Mouse (Mus musculus) heart, embryonic 16.5 days (tissue): ENCODE measurements at regions not wholly inside any gene's neighbourhood (a gene's known extent, or its start where the extent isn't known, plus 50 kb on each side); places are given as distances from the start of the nearest gene placed in this dataset.

Source experiments
- ATAC-seq: fragments of 200-750 bp; cut with Nextera tagmentation; replicated peaks from 2 replicates; pipeline ENCODE4 v1.8.0; 2017; ENCODE audit warnings: moderate number of reproducible peaks; ENCODE audit not compliant: insufficient read depth, low FRiP score; ENCODE audit errors: extremely low read depth
- H3K27ac ChIP-seq: fragments of 300-500 bp; sonication (generic); 2 replicates; pipeline ENCODE4 v1.5.1; 2014; ENCODE audit warnings: mild to moderate bottlenecking, low read length, control low read depth, moderate library complexity
- H3K27me3 ChIP-seq: fragments of 300-500 bp; sonication (generic); 2 replicates; pipeline ENCODE4 v1.6.1; 2014; ENCODE audit warnings: low read length, mixed read lengths; ENCODE audit not compliant: control insufficient read depth, insufficient read depth
- H3K36me3 ChIP-seq: fragments of 300-500 bp; sonication (generic); 2 replicates; pipeline ENCODE4 v1.6.1; 2014; ENCODE audit not compliant: control insufficient read depth, insufficient read depth
- H3K4me1 ChIP-seq: fragments of 300-500 bp; sonication (generic); 2 replicates; pipeline ENCODE4 v1.6.1; 2014; ENCODE audit warnings: low read length, mixed read lengths; ENCODE audit not compliant: control insufficient read depth, insufficient read depth
- H3K4me2 ChIP-seq: fragments of 300-500 bp; sonication (generic); 2 replicates; pipeline ENCODE4 v1.6.1; 2014; ENCODE audit warnings: low read depth, mild to moderate bottlenecking, control low read depth, low read length
- H3K4me3 ChIP-seq: fragments of 300-500 bp; sonication (generic); 2 replicates; pipeline ENCODE4 v1.5.1; 2014; ENCODE audit warnings: mild to moderate bottlenecking, control low read depth, low read length
- H3K9ac ChIP-seq: fragments of 300-500 bp; sonication (generic); 2 replicates; pipeline ENCODE4 v1.6.1; 2014; ENCODE audit warnings: low read length, control low read depth
- H3K9me3 ChIP-seq: fragments of 300-500 bp; sonication (generic); replicated peaks from 2 replicates; pipeline ENCODE4 v1.6.1; 2016; ENCODE audit warnings: low read length; ENCODE audit not compliant: control insufficient read depth
- WGBS: fragments of 180-500 bp; shearing (Covaris S2); extraction: QIAGEN DNeasy Blood & Tissue Kit; methylation state at CpG from one replicate; pipeline ENCODE4 v1.1.7; 2014; 5-methylcytosine and 5-hydroxymethylcytosine counted together

GRCm38 (mm10) chr1:190334053-190334452 lies 163.5 kb upstream of the Prox1 start:
- Histone ChIP-seq H3K4me2 (no peak overlapping the region), H3K4me3 (no peak overlapping the region), H3K27ac (no peak overlapping the region), H3K27me3 (no peaks in the 10 kb centered on the region), H3K9me3 (no peaks in the 10 kb centered on the region), H3K4me1 (no peaks in the 10 kb centered on the region), H3K9ac (no peak overlapping the region), H3K36me3 (no peaks in the 10 kb centered on the region)
- ATAC-seq, result no peak
- WGBS, result 61% methylated on average over 8 of the region's 8 CpGs

GRCm38 (mm10) chr1:190332001-190332400 lies 161.5 kb upstream of the Prox1 start:
- H3K27ac ChIP-seq, result no peak overlapping the region
- no peaks in the 10 kb centered on the region; the same call in 1 of the 2 replicates for H3K27me3 ChIP-seq
- H3K4me2 ChIP-seq, result no peak overlapping the region
- no peak for ATAC-seq
- 70% methylated on average over 3 of the region's 3 CpGs for WGBS
- no peaks in the 10 kb centered on the region for H3K9me3 ChIP-seq
- H3K36me3 ChIP-seq, result no peaks in the 10 kb centered on the region
- no peak overlapping the region for H3K4me3 ChIP-seq
- no peak overlapping the region for H3K9ac ChIP-seq
- no peaks in the 10 kb centered on the region for H3K4me1 ChIP-seq

DNA sequence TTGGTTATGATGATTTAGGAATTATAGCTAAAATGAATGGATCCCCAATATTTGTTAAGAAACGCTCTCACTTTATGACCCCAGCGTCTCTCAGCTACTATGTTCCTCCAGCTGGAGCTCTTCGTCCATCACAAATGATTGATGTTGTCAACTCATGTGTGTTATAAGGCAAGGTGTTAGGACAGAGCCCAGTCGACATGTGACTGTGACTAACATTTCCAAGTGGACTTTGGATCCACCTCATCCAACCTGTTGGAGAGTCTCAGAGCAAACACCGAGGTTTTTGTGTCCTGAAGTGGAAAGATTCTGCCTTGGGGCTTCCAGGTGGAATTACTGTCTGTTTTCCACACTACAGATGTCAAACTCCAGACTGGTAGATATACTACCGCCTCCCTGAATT lies 154.0 kb upstream of the Prox1 start:
- no peak overlapping the region for H3K27ac ChIP-seq
- H3K36me3 ChIP-seq, result no peaks in the 10 kb centered on the region
- 87% methylated on average over 6 of the region's 6 CpGs for WGBS
- H3K9me3 ChIP-seq, result no peaks in the 10 kb centered on the region
- no peak overlapping the region for H3K9ac ChIP-seq
- no peaks in the 10 kb centered on the region for H3K4me1 ChIP-seq
- no peaks in the 10 kb centered on the region; the same call in 1 of the 2 replicates for H3K27me3 ChIP-seq
- no peak overlapping the region for H3K4me2 ChIP-seq
- H3K4me3 ChIP-seq, result no peak overlapping the region
- no peak for ATAC-seq

- Histone ChIP-seq H3K4me2 (no peak overlapping the region), H3K27me3 (no peaks in the 10 kb centered on the region; the same call in 1 of the 2 replicates), H3K36me3 (no peaks in the 10 kb centered on the region), H3K9me3 (no peaks in the 10 kb centered on the region), H3K9ac (no peak overlapping the region), H3K4me1 (no peaks in the 10 kb centered on the region), H3K27ac (no peak overlapping the region), H3K4me3 (no peak overlapping the region)
- ATAC-seq, result no peak
- WGBS, result 80% methylated on average over 9 of the region's 9 CpGs
Measured at GRCm38 (mm10) chr1:190323671-190324070, 153.2 kb upstream of the Prox1 start.

- Histone ChIP-seq H3K9ac (no peak overlapping the region), H3K4me2 (no peak overlapping the region), H3K27ac (no peak overlapping the region), H3K4me1 (no peaks in the 10 kb centered on the region), H3K27me3 (no peaks in the 10 kb centered on the region), H3K9me3 (no peaks in the 10 kb centered on the region), H3K4me3 (no peak overlapping the region), H3K36me3 (no peaks in the 10 kb centered on the region)
- WGBS, result 67% methylated on average over 5 of the region's 5 CpGs
- ATAC-seq, result no peak
Measured at GRCm38 (mm10) chr1:190316175-190316574, 145.7 kb upstream of the Prox1 start.

- Histone ChIP-seq H3K27ac (no peak overlapping the region), H3K9me3 (no peaks in the 10 kb centered on the region), H3K9ac (no peak overlapping the region), H3K4me3 (no peak overlapping the region), H3K4me2 (no peak overlapping the region), H3K36me3 (no peaks in the 10 kb centered on the region), H3K4me1 (no peaks in the 10 kb centered on the region), H3K27me3 (no peaks in the 10 kb centered on the region)
- WGBS, result 72% methylated on average over 6 of the region's 6 CpGs
- no peak for ATAC-seq
Measured at GRCm38 (mm10) chr1:190309831-190310230, 139.3 kb upstream of the Prox1 start.

GRCm38 (mm10) chr1:190307751-190308150 lies 137.2 kb upstream of the Prox1 start:
- no peak for ATAC-seq
- 80% methylated on average over 3 of the region's 3 CpGs for WGBS
- Histone ChIP-seq H3K4me1 (no peaks in the 10 kb centered on the region), H3K36me3 (no peaks in the 10 kb centered on the region), H3K4me2 (no peak overlapping the region), H3K27ac (no peak overlapping the region), H3K27me3 (no peaks in the 10 kb centered on the region), H3K9ac (no peak overlapping the region), H3K4me3 (no peak overlapping the region), H3K9me3 (no peaks in the 10 kb centered on the region)

GRCm38 (mm10) chr1:190297666-190298327 lies 127.3 kb upstream of the Prox1 start:
- no peak for ATAC-seq
- H3K36me3 ChIP-seq, result no peaks in the 10 kb centered on the region
- 85% methylated on average over 10 of the region's 10 CpGs for WGBS
- no peak overlapping the region for H3K4me2 ChIP-seq
- H3K9ac ChIP-seq, result no peak overlapping the region
- no peaks in the 10 kb centered on the region for H3K9me3 ChIP-seq
- H3K27me3 ChIP-seq, result no peaks in the 10 kb centered on the region
- H3K4me1 ChIP-seq, result no peaks in the 10 kb centered on the region
- H3K4me3 ChIP-seq, result no peak overlapping the region
- no peak overlapping the region for H3K27ac ChIP-seq

DNA sequence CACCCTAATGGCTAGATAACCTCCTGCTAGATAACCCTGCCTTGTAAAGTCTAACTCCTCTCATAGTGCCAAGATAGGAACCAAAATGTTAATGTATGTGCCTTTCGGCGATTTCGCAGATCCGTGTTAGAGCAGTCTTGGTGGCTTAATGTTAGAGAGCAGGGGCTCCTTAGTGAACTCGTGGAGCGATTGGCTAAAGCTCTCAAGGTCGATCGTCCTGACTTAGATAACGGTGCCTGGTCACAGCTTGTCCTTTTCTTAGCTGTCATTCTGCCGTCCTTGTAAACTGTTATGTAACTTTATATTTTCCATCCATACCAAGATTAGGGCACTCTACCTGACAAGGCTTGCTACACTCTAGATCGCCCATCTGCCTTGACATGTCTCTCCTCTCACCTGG lies 119.5 kb upstream of the Prox1 start:
- H3K27me3 ChIP-seq, result no peaks in the 10 kb centered on the region
- H3K4me3 ChIP-seq, result no peak overlapping the region
- H3K27ac ChIP-seq, result no peak overlapping the region
- H3K36me3 ChIP-seq, result no peaks in the 10 kb centered on the region
- 53% methylated on average over 11 of the region's 11 CpGs for WGBS
- H3K4me1 ChIP-seq, result no peaks in the 10 kb centered on the region
- no peak for ATAC-seq
- no peak overlapping the region for H3K4me2 ChIP-seq
- no peak overlapping the region for H3K9ac ChIP-seq
- H3K9me3 ChIP-seq, result no peaks in the 10 kb centered on the region
